12 mouse cellular contexts compared by ENCODE assay signal in the genomic region with DNA sequence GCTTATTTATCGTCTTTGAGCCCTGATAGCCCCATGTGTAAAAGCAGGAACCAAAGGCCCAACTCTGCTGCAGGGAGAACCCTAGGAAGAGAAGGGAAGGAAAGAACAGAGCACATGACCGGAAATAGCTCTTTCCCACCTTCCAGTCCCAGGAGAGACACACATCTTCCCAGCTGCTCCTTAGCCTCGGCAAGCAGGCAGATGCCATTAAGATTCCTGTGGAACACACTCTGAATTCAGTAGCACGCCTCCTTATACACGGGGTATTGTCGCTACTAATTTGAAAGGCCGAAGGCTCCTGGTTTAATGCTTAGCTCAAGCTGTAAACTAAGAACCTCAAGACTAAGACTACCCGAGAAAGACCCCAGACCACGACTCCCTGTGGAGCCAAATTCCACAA.
DNase-seq lines count a peak whose midpoint lies in the region; ATAC-seq and TF ChIP-seq lines count a peak whose summit lies in the region.
"Had no signal": no experiment of that assay in that cellular context is flagged by ENCODE, and none has a peak within 500 bp of the region (broad histone marks: within the 10 kb centered on the region; RNA-seq: fewer than 3 reads in every experiment).

No protein-coding gene starts in this region.

- no peaks in the 10 kb centered on the region for H3K9me3 ChIP-seq in intestine, embryonic 14.5 days (ENCODE audit: control insufficient read depth, low read length)
- no peaks in the 10 kb centered on the region for H3K9me3 ChIP-seq in intestine, embryonic 16.5 days (ENCODE audit: control insufficient read depth, low read length)
- H3K9me3 ChIP-seq in hindbrain, embryonic 12.5 days (replicated peaks) = no peaks in the 10 kb centered on the region
- no peaks in the 10 kb centered on the region for H3K9me3 ChIP-seq in midbrain, embryonic 16.5 days (replicated peaks; ENCODE audit: control insufficient read depth, low read length, poor library complexity, severe bottlenecking)

- H3K36me3 ChIP-seq in intestine, embryonic 14.5 days (ENCODE audit: control insufficient read depth, insufficient read depth, low read length) = no peaks in the 10 kb centered on the region
- H3K36me3 ChIP-seq in intestine, embryonic 16.5 days (ENCODE audit: control insufficient read depth, insufficient read depth, low read length) = no peaks in the 10 kb centered on the region
- H3K36me3 ChIP-seq in hindbrain, embryonic 12.5 days = no peaks in the 10 kb centered on the region
- no peaks in the 10 kb centered on the region for H3K36me3 ChIP-seq in midbrain, embryonic 16.5 days (ENCODE audit: control insufficient read depth, insufficient read depth, low read length)

- H3K27ac ChIP-seq in intestine, embryonic 14.5 days (ENCODE audit: low read depth) = peak overlapping the region; percentile 52; the same call in 1 of the 2 replicates
- H3K27ac ChIP-seq in intestine, embryonic 16.5 days (ENCODE audit: low read length) = no peak overlapping the region
- H3K27ac ChIP-seq in hindbrain, embryonic 12.5 days = peak overlapping the region; percentile 87
- H3K27ac ChIP-seq in midbrain, embryonic 16.5 days (ENCODE audit: low read length) = peak overlapping the region; percentile 73
- no peak overlapping the region for H3K27ac ChIP-seq in left cerebral cortex, adult 2 months

- TF ChIP-seq CTCF in left cerebral cortex, adult 2 months (IDR thresholded peaks at IDR 0.05) = no peak

- no peaks in the 10 kb centered on the region for H3K27me3 ChIP-seq in intestine, embryonic 14.5 days (replicated peaks; ENCODE audit: control insufficient read depth, insufficient read depth, low read length)
- H3K27me3 ChIP-seq in intestine, embryonic 16.5 days (replicated peaks; ENCODE audit: control insufficient read depth, insufficient read depth, low read length) = no peaks in the 10 kb centered on the region
- H3K27me3 ChIP-seq in hindbrain, embryonic 12.5 days = no peaks in the 10 kb centered on the region
- H3K27me3 ChIP-seq in midbrain, embryonic 16.5 days (ENCODE audit: control insufficient read depth, insufficient read depth, low read depth, low read length) = no peaks in the 10 kb centered on the region
- H3K27me3 ChIP-seq: CH12.LX had no signal

- H3K4me2 ChIP-seq in intestine, embryonic 14.5 days (ENCODE audit: low read length) = no peak overlapping the region
- no peak overlapping the region for H3K4me2 ChIP-seq in intestine, embryonic 16.5 days (ENCODE audit: low read depth, low read length)
- no peak overlapping the region for H3K4me2 ChIP-seq in hindbrain, embryonic 12.5 days (replicated peaks)
- no peak overlapping the region for H3K4me2 ChIP-seq in midbrain, embryonic 16.5 days (ENCODE audit: low read length)

- ATAC-seq in intestine, embryonic 14.5 days (replicated peaks; ENCODE audit: low FRiP score, low TSS enrichment, low read depth) = no peak
- ATAC-seq in intestine, embryonic 16.5 days = no peak
- peak; percentile 7 for ATAC-seq in hindbrain, embryonic 12.5 days (ENCODE audit: low FRiP score)
- ATAC-seq in midbrain, embryonic 16.5 days = peak; percentile 18
- ATAC-seq: inflammation-experienced regulatory T-cells, adult 6 months had no signal

- intact Hi-C loops in left cerebral cortex, adult 2 months (cut with DNase I) = loop anchor here (5.0 kb wide), 1 partner anchor 131 kb away; no protein-coding TSS in a partner anchor

- 21% methylated on average over 9 of the region's 9 CpGs for WGBS in intestine, embryonic 14.5 days
- 32% methylated on average over 9 of the region's 9 CpGs for whole genome bisulfite sequencing in intestine, embryonic 16.5 days
- whole genome bisulfite sequencing in hindbrain, embryonic 12.5 days = 4% methylated on average over 9 of the region's 9 CpGs
- WGBS in midbrain, embryonic 16.5 days = 7% methylated on average over 9 of the region's 9 CpGs

- H3K9ac ChIP-seq in intestine, embryonic 14.5 days (ENCODE audit: low read length) = no peak overlapping the region
- H3K9ac ChIP-seq in intestine, embryonic 16.5 days (ENCODE audit: low read depth, low read length) = no peak overlapping the region; the same call in 1 of the 2 replicates
- H3K9ac ChIP-seq in hindbrain, embryonic 12.5 days = 0 out of 2 replicates have a peak overlapping the region, but pooled peaks have one; percentile 18
- no peak overlapping the region for H3K9ac ChIP-seq in midbrain, embryonic 16.5 days (ENCODE audit: low read depth, low read length)

- peaks cover 42% of the 10 kb centered on the region for H3K4me1 ChIP-seq in intestine, embryonic 14.5 days (replicated peaks; ENCODE audit: control insufficient read depth, insufficient read depth, low read length)
- H3K4me1 ChIP-seq in intestine, embryonic 16.5 days (ENCODE audit: control insufficient read depth, insufficient read depth, low read length) = peaks cover 31% of the 10 kb centered on the region
- peaks cover 66% of the 10 kb centered on the region for H3K4me1 ChIP-seq in hindbrain, embryonic 12.5 days
- H3K4me1 ChIP-seq in midbrain, embryonic 16.5 days (ENCODE audit: control insufficient read depth, insufficient read depth, low read length) = peaks cover 52% of the 10 kb centered on the region

- no peak for DNase-seq in intestine, embryonic 14.5 days (ENCODE audit: low spot score)
- peak; percentile 76 for DNase-seq in embryo, embryonic 10.5 days (ENCODE audit: low spot score)
- no peak for DNase-seq in left cerebral cortex, adult 2 months (ENCODE audit: extremely low spot score in 1 of 2, low spot score in 2 of 2)
- no peak for DNase-seq in thymus, postnatal 10 days (ENCODE audit: low spot score in 2 of 2)
- DNase-seq in gastrocnemius, postnatal 25 days = no peak
- DNase-seq: cerebellum, adult 18-20 months; thymus, postnatal 36 days had no signal

- H3K4me3 ChIP-seq in intestine, embryonic 14.5 days (ENCODE audit: low read depth, low read length) = no peak overlapping the region
- no peak overlapping the region for H3K4me3 ChIP-seq in intestine, embryonic 16.5 days (ENCODE audit: low read length)
- no peak overlapping the region for H3K4me3 ChIP-seq in hindbrain, embryonic 12.5 days
- H3K4me3 ChIP-seq in midbrain, embryonic 16.5 days (ENCODE audit: low read depth, low read length) = no peak overlapping the region
- H3K4me3 ChIP-seq in left cerebral cortex, adult 2 months = no peak overlapping the region

Comparison
In these comparisons a context has a peak if more than half of its experiments do, and no peak if none do; other contexts are left out.
1. H3K27ac ChIP-seq: peak in intestine, embryonic 14.5 days (single experiment), hindbrain, embryonic 12.5 days (single experiment) and midbrain, embryonic 16.5 days (single experiment); none in intestine, embryonic 16.5 days (single experiment) and left cerebral cortex, adult 2 months (single experiment).
2. ATAC-seq: peak in hindbrain, embryonic 12.5 days (single experiment) and midbrain, embryonic 16.5 days (single experiment); none in intestine, embryonic 14.5 days (single experiment) and intestine, embryonic 16.5 days (single experiment).